Mouse (Mus musculus): ENCODE measurements around the gene Trappc6b.

- no peak for TF ChIP-seq POLR2A (IDR thresholded peaks at IDR 0.05; ENCODE audit: insufficient read depth, low read depth, low read length)
- no peak for TF ChIP-seq CTCF (IDR thresholded peaks at IDR 0.05; ENCODE audit: insufficient read depth, low read depth, low read length)
Observed at GRCm38 (mm10) chr12:59105914-59106313, 44.6 kb upstream of the Trappc6b start.
